Mouse (Mus musculus): ENCODE results near the gene Cavin2. TPM values are rescaled to one million over a fixed set of nuclear protein-coding genes. Genes with fewer than 3 reads are reported as not detected.

Gene Cavin2
- total RNA-seq, 2 experiments from 2014 or later = 151 to 153 TPM

DNA sequence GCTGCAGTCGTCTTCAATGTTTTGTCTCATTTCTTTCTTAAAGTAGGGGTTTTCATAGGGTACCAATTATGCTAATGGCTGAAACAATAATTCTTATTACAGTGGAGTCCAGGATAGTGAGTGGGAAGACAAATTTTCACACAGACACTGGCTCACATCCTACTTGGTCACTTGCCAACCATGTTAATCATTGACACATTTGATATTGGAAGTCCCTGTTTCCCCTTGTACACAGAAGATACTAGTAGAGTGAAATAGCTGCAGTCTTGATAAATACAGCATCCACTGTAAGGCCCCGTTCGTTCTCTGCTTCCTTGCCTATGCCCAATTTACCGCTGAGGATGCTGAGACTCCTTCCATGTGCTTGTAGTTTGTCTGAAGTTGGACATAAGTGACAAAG is 3.4 kb downstream of the Cavin2 start:
- DNase-seq (ENCODE audit: low spot score) = no peak
- intact Hi-C loops (cut with DNase I) = loop anchor here (5.0 kb wide), 1 partner anchor 145 kb away; no protein-coding TSS in a partner anchor

DNA sequence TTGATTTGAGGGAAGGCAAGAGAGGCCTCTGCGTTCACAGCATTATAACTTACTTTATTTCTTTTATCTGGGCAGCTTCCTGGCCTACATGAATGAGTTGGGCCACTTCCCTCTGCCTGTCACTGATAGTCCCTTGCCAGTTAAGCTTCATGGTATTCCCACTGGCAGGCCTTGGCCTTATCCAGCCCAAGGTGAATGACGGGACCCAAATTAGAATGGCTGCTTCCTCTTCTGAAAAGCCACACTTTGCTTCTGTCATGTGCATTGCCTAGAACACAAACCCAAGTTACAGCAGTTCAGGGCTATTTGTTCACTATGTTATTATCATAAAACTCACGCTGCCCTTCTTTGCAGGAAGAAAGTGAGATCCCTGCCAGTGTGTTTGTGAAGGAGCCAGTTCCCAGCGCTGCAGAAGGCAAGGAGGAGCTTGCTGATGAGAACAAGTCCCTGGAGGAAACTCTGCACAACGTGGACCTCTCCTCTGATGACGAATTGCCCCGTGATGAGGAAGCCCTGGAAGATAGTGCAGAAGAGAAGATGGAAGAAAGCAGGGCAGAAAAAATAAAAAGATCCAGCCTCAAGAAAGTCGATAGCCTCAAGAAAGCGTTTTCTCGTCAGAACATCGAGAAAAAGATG is 11.5 kb downstream of the Cavin2 start:
- DNase-seq (ENCODE audit: low spot score) = peak; percentile 14
- intact Hi-C loops (cut with DNase I) = no loop called here

DNA sequence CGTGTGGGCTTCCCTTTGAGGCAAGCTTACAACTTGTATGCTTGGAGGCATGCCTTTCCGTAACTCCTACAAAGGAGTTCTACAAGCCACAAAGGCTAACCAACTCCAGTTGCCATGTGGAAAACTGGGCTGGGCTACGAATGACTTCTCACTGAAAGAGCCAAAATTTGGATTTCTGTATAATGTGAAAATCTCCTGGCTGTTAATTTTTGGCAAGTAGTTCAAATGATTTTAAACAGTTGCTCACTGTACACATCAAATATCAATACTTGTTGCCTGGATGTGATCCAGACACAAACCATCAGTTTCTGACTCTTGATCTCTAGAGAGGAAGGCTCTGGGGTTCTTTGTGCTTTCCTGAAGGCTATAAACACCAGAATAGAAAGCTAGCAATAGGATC is 18.1 kb downstream of the Cavin2 start:
- no peak for DNase-seq (ENCODE audit: low spot score)
- intact Hi-C loops (cut with DNase I) = no loop called here

DNA sequence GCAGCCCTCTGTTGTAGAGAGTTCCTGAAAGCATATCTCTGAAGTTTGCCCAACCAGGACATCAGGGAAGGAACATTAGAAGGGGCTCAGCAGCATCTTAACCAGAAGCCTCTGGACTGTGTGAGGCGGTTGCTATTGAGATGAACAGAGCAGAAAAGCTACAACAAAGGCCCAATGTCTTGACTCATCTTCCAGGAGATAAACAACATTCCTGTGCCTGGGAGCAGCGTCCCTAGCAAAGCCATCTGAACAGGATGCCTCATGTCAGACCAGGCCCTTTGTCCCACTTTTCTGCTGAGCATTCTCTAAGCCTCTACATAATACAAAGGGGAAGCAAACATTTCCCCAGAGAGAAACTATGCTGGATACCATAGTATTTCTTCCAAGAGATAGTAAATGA is 26.6 kb downstream of the Cavin2 start:
- no peak for DNase-seq (ENCODE audit: low spot score)
- intact Hi-C loops (cut with DNase I) = no loop called here

DNA sequence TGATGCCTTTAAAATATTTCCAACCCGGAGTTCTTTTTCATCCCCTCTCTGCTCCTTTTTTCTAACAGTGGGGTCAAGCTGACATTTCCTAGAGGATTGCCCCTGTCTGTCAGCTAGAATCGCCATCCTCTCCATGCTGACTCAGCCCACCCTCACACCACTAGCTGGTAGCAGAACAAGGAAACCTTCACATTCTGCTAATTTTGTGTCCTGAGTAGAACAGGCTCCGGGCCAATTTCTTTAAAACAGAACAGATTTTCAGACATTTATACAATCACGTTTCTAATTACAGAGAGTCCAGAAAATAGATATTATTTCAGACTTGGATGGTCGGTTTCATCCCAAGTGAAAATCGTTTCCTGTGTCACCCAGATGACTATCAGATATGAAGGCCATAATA is 34.6 kb downstream of the Cavin2 start:
- intact Hi-C loops (cut with DNase I) = no loop called here
- DNase-seq (ENCODE audit: low spot score) = no peak

DNA sequence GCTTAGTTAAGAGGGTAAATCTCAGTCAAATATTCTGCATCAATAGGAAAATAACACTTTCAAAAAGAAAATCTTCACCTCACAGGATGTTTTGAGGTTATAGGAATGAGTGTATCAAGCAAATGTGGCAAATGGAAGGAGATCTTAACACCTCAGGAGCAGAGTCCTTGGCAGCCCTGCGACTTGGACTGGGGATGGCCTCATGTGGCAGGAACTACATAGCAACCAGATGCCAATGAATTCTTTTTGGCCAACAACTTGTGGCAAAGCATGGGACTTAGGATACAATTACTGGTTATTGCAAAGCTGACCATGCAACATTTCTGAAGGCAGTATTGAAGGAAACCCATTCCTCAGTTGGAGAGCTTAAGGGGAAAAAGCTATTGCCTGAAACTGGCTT is 39.6 kb downstream of the Cavin2 start:
- intact Hi-C loops (cut with DNase I) = no loop called here
- DNase-seq (ENCODE audit: low spot score) = no peak

DNA sequence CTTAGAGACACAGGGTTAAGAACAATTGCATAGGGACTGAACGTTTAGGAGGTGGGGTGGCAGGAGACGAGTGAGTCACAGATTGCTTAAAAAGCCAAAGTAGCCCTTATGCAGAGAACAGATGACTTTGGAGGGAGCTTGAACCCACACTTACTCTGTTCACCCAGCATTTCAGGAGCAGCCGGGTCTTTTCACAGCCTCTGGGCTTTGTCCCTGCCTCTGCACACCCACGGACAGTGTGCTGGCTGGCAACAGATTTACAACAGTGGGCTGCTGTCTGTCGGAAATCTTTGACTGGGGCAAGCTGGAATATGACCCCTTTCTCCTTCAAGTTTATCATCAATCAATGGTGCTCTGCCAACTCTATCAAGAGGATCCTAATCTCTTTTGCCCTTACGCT is 44.1 kb downstream of the Cavin2 start:
- intact Hi-C loops (cut with DNase I) = loop anchor here (2.0 to 5.0 kb wide), 4 partner anchors 44 to 196 kb away; partner anchors contain the start of gene Cavin2
- DNase-seq (ENCODE audit: low spot score) = peak; percentile 2

DNA sequence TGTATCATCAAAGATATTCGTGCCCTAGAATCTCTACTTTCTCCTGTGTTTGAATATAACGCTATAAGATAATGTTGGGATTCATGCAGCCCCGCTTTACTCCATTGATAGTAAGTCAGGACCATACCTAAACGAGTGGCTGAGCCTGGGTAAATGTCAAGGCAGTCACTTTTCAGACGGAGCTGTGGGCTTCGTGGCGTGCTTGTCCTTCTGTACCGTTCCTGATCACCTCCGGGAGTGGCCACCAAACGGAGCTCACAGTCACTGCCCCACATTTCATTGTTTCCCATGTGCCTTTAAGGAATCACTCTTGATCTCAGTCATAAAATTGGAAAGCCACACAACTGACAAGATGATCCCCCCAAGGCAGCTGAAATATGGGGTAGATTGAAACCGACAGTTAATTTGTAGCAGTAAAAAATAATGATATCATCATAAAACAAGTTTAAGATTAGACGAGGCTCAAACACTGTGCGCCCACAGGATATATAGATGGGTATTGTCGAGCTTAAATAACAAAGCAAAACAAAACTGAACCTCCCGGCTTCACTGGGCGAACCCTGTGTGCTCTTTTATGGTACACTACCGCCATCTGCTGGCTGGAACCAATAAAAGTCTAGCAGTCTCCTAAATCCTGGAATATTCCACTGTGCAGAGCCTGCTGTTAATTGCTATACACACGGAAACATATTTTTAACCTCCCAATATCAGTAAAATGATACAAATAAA is 44.8 kb downstream of the Cavin2 start:
- intact Hi-C loops (cut with DNase I) = loop anchor here (1.0 to 5.0 kb wide), 5 partner anchors 45 to 371 kb away; partner anchors contain the start of gene Cavin2
- DNase-seq (ENCODE audit: low spot score) = peak; percentile 33

DNA sequence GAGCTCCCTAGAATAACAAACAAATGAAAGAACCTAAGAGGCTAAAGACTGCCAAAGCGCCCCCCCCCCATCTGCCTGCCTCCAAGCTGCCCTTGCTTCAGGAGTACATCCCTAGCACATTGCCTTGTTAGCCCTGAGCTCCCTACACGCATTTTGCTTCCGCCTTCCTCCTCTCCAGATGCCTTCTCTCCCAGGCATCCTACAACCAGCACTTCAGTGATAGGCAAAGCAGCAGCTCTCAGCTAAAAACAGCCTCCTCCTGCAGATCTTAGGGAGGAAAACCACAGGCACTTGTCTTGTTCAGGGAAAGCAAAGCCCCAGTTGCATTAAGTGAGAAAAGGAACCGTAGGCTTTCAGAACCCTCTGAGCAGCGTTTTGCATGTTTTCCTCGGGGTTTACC is 45.4 kb downstream of the Cavin2 start:
- intact Hi-C loops (cut with DNase I) = loop anchor here (1.0 to 5.0 kb wide), 4 partner anchors 67 to 372 kb away; no protein-coding TSS in a partner anchor
- DNase-seq (ENCODE audit: low spot score) = no peak

DNA sequence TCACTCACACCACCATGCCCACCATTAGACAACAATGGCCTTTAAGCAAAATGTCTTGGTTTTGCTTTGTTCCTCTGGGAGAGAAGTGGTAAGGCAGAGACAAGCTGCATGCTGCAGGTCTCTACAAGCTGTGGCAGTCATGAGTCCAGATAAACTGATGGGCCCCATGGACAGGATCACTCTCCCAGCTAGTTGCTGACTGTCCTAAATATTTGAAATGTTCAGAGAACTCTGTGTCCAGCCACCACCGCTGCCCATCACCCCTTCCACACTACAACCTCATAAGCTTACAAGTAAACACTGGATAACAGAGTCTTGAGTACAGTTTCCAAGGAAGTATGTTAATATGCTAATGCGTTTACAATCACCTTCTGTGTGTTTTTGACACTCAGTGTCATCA is 46.2 kb downstream of the Cavin2 start:
- intact Hi-C loops (cut with DNase I) = no loop called here
- DNase-seq (ENCODE audit: low spot score) = no peak

DNA sequence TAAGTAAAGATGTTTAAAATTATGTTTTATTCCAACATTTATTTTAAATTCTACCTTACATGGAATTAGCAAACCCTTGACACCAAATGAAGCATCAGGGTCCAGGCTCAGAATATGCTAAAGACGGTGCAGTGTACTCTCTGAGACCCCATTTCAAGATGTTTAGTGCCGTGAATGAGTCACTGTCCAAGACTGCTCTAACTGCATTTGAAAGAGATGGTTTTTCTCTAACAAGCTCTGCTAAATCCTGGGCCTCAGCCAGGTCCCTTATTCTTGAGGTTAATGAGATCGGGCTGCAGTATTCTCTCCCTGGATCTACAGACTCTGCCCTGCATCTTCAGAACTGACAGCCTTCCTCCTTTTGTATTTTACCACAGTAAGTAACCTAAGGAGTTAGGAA is 55.2 kb downstream of the Cavin2 start:
- intact Hi-C loops (cut with DNase I) = no loop called here
- DNase-seq (ENCODE audit: low spot score) = no peak

DNA sequence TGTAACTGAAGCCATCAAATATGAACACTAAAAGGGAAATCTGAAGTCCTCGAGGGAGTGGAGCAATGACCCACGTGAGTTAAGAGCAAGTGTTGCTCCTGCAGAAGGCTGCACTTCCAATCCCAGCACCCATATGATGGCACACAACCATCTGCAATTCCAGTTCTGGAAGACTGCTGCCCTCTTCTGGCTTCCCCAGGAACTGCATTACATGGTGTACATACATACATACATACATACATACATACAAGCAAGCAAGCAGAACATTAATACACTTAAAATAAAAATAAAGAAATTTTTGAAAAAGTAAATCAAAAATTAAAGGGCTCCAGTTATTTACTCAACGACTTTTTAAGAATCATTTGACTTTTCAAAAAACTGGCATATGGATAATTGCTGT is 58.7 kb downstream of the Cavin2 start:
- no peak for DNase-seq (ENCODE audit: low spot score)
- intact Hi-C loops (cut with DNase I) = no loop called here

DNA sequence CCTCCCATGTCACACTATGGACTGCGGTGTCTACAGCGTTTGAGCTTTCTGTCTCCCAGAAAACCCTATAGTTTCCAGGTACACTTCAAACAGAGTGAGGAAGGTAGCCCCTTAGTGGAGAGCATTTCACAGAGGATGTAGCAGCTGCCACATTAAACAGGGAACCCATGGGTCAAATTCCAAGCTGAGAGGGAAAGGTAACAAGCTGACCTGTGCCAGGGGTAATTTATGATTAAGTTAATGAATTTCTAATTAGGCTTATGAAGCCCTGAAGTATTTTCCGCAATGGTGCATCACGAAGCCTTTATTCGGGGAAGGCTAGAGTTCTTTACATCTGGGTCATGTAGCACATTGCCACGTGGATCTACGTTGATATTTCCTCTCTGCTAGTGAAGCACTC is 59.7 kb downstream of the Cavin2 start:
- intact Hi-C loops (cut with DNase I) = no loop called here
- DNase-seq (ENCODE audit: low spot score) = no peak

DNA sequence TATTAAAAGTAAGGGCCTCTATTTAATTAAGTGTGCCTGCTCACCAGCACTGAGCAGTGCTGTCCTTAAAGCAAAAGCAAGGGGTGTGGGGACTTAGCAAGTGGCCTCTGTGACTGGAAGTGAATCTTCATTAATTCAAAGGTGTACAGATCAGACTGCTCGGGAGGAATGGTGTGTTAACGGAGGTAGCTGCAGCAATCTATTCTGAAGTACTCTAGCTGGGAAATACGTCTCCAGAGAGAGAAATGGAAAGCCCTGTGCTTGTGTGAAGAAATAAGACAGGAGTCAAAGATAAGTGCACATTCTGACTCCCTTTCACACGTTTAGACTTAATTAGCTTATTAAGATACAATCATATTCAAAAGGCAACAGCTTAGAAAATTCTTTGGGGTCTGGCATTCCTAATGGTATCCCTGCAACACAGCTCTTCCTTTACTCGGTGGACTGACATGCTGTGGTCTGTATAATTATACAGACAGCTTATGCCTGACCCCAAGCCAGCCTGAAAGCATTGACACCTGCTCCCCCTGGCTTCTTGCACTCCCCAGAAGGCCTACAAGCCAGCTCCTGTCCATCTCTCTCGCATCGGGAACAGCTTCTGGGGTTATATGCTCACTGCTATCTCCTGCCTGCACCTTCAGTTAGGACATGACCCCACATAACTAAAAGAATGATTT is 60.5 kb downstream of the Cavin2 start:
- intact Hi-C loops (cut with DNase I) = no loop called here
- DNase-seq (ENCODE audit: low spot score) = no peak

Other genes starting within 250 kb of the Cavin2 start
- gene Nabp1, start 189.3 kb downstream of the Cavin2 start, total RNA-seq (2021) = 10 to 100 TPM; 33.6 to 37.4 TPM